Mouse (Mus musculus) left cerebral cortex, postnatal 36 days (tissue): Measurements from ENCODE around the gene Olfr1048. TPM values are rescaled to one million over a fixed set of nuclear protein-coding genes. Genes with fewer than 3 reads are reported as not detected.
"Not testable (repeated sequence)": the region's sequence is repeated elsewhere in the genome, so short reads cannot be mapped to it uniquely, and the experiment has no call there.

ENCODE experiments used
- DNase-seq, 2 experiments: peaks; one replicate each; pipeline ENCODE4 v3.0.0; 2021 to 2022; ENCODE audit warnings: low spot score in 2 of 2, mixed read lengths in 1 of 2
- intact Hi-C: fragments of 180-260 bp; cut with DNase I; formaldehyde crosslinking; loops from one replicate; pipeline ENCODE4 v1.15.1; 2025
- total RNA-seq, 2 experiments: library from RNA; stranded (reverse); gene quantifications; 2 replicates each; pipeline ENCODE4 v1.2.3; 2021

Gene Olfr1048
- total RNA-seq: not detected

- DNase-seq: no peak
- intact Hi-C loops: no loop called here
Observed at GRCm38 (mm10) chr2:86240189-86240588, at the start of gene Olfr1048. Gene Olfr1048, minus strand, starts transcription at chr2:86240289.

DNA sequence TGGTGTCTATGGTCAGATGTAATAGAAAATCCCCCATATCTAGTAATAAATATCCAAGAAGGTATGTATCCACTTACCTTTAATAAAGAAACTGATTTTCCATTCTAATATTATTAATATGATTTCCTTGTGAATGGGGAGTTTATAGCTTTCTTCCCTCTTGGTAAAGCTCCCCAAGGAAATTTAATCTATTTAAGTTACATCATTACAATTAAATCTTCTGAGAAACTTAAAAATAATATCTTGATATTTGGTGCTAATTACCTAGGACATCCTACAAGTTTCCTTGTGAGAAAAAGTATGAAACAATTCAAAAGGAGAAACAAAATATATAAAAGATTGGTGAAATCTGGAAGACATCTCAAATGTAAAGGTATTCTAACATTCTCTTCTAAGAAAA, 38.9 kb upstream of the Olfr1048 start, which contains the start of gene Olfr1051:
Gene Olfr1051 (minus strand): TSS at position 101 of the 400 bp plus-strand sequence.
- DNase-seq, intact Hi-C loops: not testable (repeated sequence)

DNA sequence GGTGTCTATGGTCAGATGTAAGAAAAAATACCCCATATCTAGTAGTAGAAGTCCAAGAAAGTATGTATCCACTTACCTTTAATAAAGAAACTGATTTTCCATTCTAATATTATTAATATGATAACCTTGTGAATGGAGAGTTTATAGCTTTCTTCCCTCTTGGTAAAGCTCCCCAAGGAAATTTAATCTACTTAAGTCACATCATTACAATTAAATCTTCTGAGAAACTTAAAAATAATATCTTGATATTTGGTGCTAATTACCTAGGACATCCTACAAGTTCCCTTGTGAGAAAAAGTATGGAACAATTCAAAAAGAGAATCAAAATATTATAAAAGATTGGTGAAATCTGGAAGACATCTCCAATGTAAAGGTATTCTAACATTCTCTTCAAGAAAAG, 18.1 kb upstream of the Olfr1048 start, which contains the start of gene Olfr1049:
Gene Olfr1049 (minus strand): TSS at position 101 of the 400 bp plus-strand sequence.
- intact Hi-C loops, DNase-seq: not testable (repeated sequence)

GRCm38 (mm10) chr2:86231301-86231700, 8.8 kb downstream of the Olfr1048 start, which contains the start of gene Olfr1047:
Gene Olfr1047, minus strand, starts transcription at chr2:86231401.
- no peak for DNase-seq
- intact Hi-C loops: no loop called here

DNA sequence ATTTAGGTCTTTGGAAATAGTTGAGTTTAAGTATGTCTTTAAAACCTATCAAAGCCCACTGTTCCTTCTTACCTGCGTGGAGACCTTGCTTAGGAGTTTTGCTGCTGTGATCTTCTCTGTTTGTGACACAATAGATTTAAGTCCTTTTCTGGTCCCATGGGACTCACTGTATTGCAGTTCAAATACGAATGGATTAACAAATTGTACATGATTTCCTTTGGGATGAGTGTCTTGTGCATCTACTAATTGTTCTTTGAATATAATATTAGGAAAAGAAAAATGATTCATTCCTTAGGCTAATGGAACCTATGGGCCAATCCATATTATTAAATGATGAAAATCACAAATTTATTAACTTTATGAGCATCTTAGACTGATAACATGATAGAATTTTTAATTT, 20.9 kb downstream of the Olfr1048 start, which contains the start of gene Olfr1046:
Gene Olfr1046 (minus strand): TSS at position 101 of the 400 bp plus-strand sequence.
- intact Hi-C loops: no loop called here

DNA sequence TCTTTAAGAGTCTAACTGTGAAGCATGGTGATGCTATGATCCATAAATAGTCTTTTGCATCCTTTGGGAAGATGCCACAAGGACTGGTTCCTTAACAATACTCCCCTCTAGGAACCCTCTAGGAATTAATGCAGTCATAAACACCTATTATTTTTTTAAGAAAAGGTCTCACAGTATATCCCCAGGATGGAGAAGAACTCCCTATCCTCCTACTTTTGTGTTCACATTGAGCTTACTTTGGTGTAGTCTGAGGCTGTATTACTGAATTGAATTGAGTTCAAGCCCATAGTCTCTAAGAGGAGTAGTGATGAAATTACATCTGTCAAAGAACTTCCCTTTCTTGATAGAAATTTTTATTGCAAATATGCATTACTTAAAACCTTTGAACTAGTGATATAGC, 37.2 kb downstream of the Olfr1048 start, which contains the start of gene Olfr1045:
Gene Olfr1045 (minus strand): TSS at position 101 of the 400 bp plus-strand sequence.
- DNase-seq: no peak
- intact Hi-C loops: no loop called here

More for the DNA sequence above, 20.9 kb downstream of the Olfr1048 start, which contains the start of gene Olfr1046:
- no peak for DNase-seq

DNA sequence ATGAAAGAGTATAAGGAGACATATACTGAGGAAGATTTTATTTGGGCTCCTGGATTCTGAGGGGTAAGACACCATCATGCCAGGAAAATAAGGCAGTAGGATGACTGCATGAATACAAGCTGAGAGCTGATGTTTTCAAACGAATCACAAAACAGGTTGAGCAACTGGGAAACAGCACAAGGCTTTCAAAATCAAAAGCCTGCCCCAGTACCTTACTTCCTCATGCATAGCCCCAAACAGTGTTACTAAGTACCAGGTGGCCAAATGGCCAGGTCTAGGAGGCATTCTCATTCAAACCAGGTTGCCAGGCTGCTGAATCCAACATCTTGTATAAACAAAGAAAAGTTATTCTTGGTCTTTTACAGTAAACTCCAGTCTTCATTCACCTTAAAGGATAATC, 44.2 kb downstream of the Olfr1048 start:
- intact Hi-C loops: no loop called here
- no peak for DNase-seq

- no peak for DNase-seq
- intact Hi-C loops: no loop called here
Observed at GRCm38 (mm10) chr2:86185583-86185982, 54.5 kb downstream of the Olfr1048 start, which contains the start of gene Olfr52. Gene Olfr52, minus strand, starts transcription at chr2:86185683.

Other genes with a start within 250 kb of the Olfr1048 start
- gene Olfr1031, start 250.0 kb downstream of the Olfr1048 start, total RNA-seq: not detected
- not detected for gene Olfr1032, start 234.7 kb downstream of the Olfr1048 start, total RNA-seq
- gene Olfr1033, start 219.7 kb downstream of the Olfr1048 start, total RNA-seq: not detected
- gene Olfr1034, start 194.4 kb downstream of the Olfr1048 start, total RNA-seq: not detected
- not detected for gene Olfr1036, start 166.3 kb downstream of the Olfr1048 start, total RNA-seq
- not detected for gene Olfr1037, start 152.9 kb downstream of the Olfr1048 start, total RNA-seq
- gene Olfr1039, start 104.4 kb downstream of the Olfr1048 start, total RNA-seq: not detected
- not detected for gene Olfr1040, start 93.6 kb downstream of the Olfr1048 start, total RNA-seq
- not detected for gene Olfr1042, start 78.5 kb downstream of the Olfr1048 start, total RNA-seq
- not detected for gene Olfr1043, start 72.8 kb downstream of the Olfr1048 start, total RNA-seq
- gene Olfr1044, start 62.5 kb downstream of the Olfr1048 start, total RNA-seq: not detected
- gene Olfr52, start 54.6 kb downstream of the Olfr1048 start, total RNA-seq: not detected
- not detected for gene Olfr1045, start 37.3 kb downstream of the Olfr1048 start, total RNA-seq
- gene Olfr1046, start 21.0 kb downstream of the Olfr1048 start, total RNA-seq: not detected
- not detected for gene Olfr1047, start 8.9 kb downstream of the Olfr1048 start, total RNA-seq
- not detected for gene Olfr1049, start 18.0 kb upstream of the Olfr1048 start, total RNA-seq
- gene Olfr1051, start 38.8 kb upstream of the Olfr1048 start, total RNA-seq: not detected
- not detected for gene Olfr1052, start 52.2 kb upstream of the Olfr1048 start, total RNA-seq
- not detected for gene Olfr1053, start 75.0 kb upstream of the Olfr1048 start, total RNA-seq
- not detected for gene Olfr1054, start 95.1 kb upstream of the Olfr1048 start, total RNA-seq
- not detected for gene Olfr1055, start 110.0 kb upstream of the Olfr1048 start, total RNA-seq
- gene Olfr1056, start 122.2 kb upstream of the Olfr1048 start, total RNA-seq: not detected
- gene Olfr1057, start 138.1 kb upstream of the Olfr1048 start, total RNA-seq: not detected
- gene Olfr1058, start 148.3 kb upstream of the Olfr1048 start, total RNA-seq: not detected
- not detected for gene Olfr1061, start 173.8 kb upstream of the Olfr1048 start, total RNA-seq
- not detected for gene Olfr1062, start 186.5 kb upstream of the Olfr1048 start, total RNA-seq
- not detected for gene Olfr1065, start 210.3 kb upstream of the Olfr1048 start, total RNA-seq
- not detected for gene Olfr1066, start 216.0 kb upstream of the Olfr1048 start, total RNA-seq
- not detected for gene Olfr228, start 247.1 kb upstream of the Olfr1048 start, total RNA-seq